Mouse (Mus musculus) cerebellum, adult 2 months (tissue): ENCODE data around the gene Gm42791. TPM values are rescaled to one million over a fixed set of nuclear protein-coding genes. Genes with fewer than 3 reads are reported as not detected.
A peak's percentile ranks its signal among the peaks of the same experiment; 100 is the strongest.

ENCODE experiments used
- DNase-seq, 2 experiments: peaks; one replicate each; pipeline ENCODE4 v3.0.0; 2021
- H3K27ac ChIP-seq: fragments of 200-500 bp; 2 replicates; pipeline ENCODE4 v1.5.1; 2012; ENCODE audit warnings: low read length, control low read depth, inconsistent platforms; ENCODE audit not compliant: insufficient read depth
- H3K27me3 ChIP-seq: fragments of 200-500 bp; 2 replicates; pipeline ENCODE4 v1.6.1; 2012; ENCODE audit warnings: inconsistent platforms, mild to moderate bottlenecking, low read length, moderate library complexity; ENCODE audit not compliant: control insufficient read depth, insufficient read depth
- H3K4me1 ChIP-seq: fragments of 200-500 bp; 2 replicates; pipeline ENCODE4 v1.6.1; 2011; ENCODE audit warnings: low read length; ENCODE audit not compliant: control insufficient read depth, insufficient read depth
- H3K4me3 ChIP-seq: fragments of 200-500 bp; replicated peaks from 2 replicates; pipeline ENCODE3; 2011; ENCODE audit warnings: mild to moderate bottlenecking, low read depth, low read length, control low read depth; ENCODE audit not compliant: insufficient read depth
- CTCF ChIP-seq: fragments of 200-500 bp; IDR thresholded peaks from 2 replicates; pipeline ENCODE4 v1.5.1; 2011; ENCODE audit warnings: low read depth, mild to moderate bottlenecking, control low read depth, low read length, moderate library complexity, borderline replicate concordance; ENCODE audit not compliant: insufficient read depth
- POLR2A ChIP-seq: fragments of 200-500 bp; IDR thresholded peaks from 2 replicates; pipeline ENCODE4 v1.6.1; 2011; ENCODE audit warnings: low read length, control low read depth, borderline replicate concordance; ENCODE audit not compliant: insufficient read depth
- WGBS: fragments of 180-500 bp; shearing (Covaris S2); methylation state at CpG from one replicate; pipeline ENCODE4 v1.1.7; 2018; 5-methylcytosine and 5-hydroxymethylcytosine counted together
- polyA plus RNA-seq: library from polyadenylated mRNA; depleted of rRNA; stranded (reverse); fragments of >200 nt; gene quantifications from 2 replicates; pipeline ENCODE4 v1.2.3, GENCODE M21; 2012

Gene Gm42791
- polyA plus RNA-seq, 1 experiment, result not detected

DNA sequence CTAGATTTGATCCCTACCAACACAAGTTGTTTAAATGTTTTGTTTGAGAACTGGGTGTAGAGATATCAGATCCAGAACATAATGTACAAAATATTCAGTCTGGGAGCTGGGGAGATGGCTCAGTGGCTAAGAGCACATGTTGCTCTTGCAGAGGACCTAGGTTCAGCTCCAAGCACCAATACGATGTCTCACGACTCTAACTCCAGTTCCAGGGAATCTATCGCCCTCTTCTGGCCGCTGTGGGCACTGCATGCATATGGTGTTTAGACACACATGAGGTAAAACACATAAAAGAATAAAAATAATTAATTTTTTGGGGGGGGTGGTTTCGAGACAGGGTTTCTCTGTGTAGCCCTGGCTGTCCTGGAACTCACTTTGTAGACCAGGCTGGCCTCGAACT is 42.5 kb downstream of the Gm42791 start:
- peak in 1 of 2 experiments; percentile 36 for DNase-seq
- H3K27me3 ChIP-seq, result no peaks in the 10 kb centered on the region
- peak; percentile 45; the same call in 1 of the 2 replicates for TF ChIP-seq CTCF
- TF ChIP-seq POLR2A, result no peak
- H3K27ac ChIP-seq, result no peak overlapping the region
- no peaks in the 10 kb centered on the region for H3K4me1 ChIP-seq
- 54% methylated on average over 6 of the region's 6 CpGs for WGBS
- H3K4me3 ChIP-seq, result no peak overlapping the region

DNA sequence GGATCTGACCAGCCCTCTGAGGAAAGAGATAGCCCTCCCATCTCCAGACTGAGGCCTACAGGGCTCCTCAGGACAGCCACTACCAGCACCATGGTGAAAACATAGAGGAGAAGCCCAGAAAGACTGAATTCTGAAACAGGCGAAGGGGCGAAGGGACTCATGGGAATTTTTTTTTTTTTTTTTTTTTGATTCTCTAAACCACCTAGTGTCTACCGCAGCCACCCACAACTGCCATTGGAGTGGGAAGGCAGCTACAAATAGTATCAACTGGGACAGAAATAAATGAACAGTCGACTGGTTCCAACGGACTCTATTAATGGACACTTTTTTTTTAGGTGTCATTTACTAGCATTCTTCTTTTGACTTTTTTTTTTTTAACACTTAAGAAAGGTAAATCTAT is 43.6 kb downstream of the Gm42791 start:
- no peak overlapping the region for H3K27ac ChIP-seq

DNA sequence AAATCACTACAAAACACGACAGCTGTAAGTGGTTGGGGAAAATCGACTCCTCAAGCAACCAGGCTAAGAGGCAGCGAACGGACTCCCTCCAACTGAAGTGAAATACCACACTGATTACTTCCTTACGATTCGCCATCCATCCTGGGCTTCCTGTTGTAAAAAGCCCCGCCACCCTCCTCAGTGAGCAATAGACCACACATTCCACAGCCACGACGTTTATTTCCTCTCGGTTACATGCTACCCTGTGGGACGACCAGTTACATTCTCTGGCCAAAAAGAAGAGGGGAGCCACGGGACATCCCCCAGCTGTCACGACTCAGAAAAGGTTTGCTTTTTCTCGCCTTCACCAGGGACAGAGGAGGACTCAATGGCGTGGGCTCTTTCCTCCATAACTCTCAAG is 44.9 kb downstream of the Gm42791 start:
- Histone ChIP-seq H3K4me3 (no peak overlapping the region), H3K4me1 (no peaks in the 10 kb centered on the region), H3K27ac (no peak overlapping the region), H3K27me3 (no peaks in the 10 kb centered on the region)
- DNase-seq, result no peak
- 44% methylated on average over 15 of the region's 15 CpGs for WGBS
- TF ChIP-seq CTCF (no peak), POLR2A (no peak)

More for the DNA sequence above, 43.6 kb downstream of the Gm42791 start:
- no peak for DNase-seq
- Histone ChIP-seq H3K4me3 (no peak overlapping the region), H3K4me1 (no peaks in the 10 kb centered on the region), H3K27me3 (no peaks in the 10 kb centered on the region)
- WGBS, result 92% methylated on average over 5 of the region's 5 CpGs
- no peak for TF ChIP-seq POLR2A
- TF ChIP-seq CTCF, result no peak

DNA sequence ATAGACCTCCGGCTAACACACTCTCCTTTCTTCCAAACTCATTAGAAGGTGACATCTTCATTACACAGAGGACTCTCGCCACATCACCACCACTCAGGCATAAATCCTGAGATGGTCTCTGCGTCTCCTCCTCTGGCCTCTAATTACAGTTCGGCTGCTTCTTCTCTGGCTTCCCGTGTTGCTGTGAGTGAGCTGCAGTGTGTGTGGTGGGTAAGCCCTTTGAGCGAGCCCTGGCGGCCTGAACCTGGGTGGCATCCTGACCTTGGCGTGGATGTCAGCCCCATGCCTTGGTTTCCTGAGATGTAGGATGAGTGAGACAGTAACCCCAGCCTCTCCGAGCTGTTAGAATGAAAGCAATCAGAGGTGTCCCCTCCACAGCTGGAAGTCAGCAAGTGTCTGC is 46.4 kb downstream of the Gm42791 start:
- Histone ChIP-seq H3K4me3 (no peak overlapping the region), H3K27ac (no peak overlapping the region), H3K4me1 (no peaks in the 10 kb centered on the region), H3K27me3 (no peaks in the 10 kb centered on the region)
- 74% methylated on average over 9 of the region's 9 CpGs for WGBS
- TF ChIP-seq POLR2A, result no peak
- TF ChIP-seq CTCF, result no peak
- no peak for DNase-seq

DNA sequence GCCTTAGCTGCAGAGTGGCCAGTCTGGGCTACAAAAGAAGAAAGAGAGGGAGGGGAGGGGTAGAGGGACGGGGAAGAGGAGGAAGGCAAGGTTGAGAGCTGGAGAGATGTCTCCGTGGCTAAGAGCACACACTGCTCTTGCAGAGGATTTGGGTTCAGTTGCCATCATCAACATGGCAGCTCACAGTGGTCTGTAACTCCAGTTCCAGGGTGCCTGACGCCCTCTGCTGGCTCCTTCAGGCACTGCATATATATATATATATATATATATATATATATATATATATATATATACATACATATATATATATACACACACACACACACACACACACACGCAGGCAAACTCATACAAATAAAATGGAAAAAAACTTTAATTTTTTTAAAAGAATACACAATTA is 47.5 kb downstream of the Gm42791 start:
- H3K4me1 ChIP-seq, result no peaks in the 10 kb centered on the region
- DNase-seq, result no peak
- H3K27me3 ChIP-seq, result no peaks in the 10 kb centered on the region
- no peak overlapping the region for H3K4me3 ChIP-seq
- no peak overlapping the region for H3K27ac ChIP-seq
- 77% methylated on average over 4 of the region's 4 CpGs for WGBS
- TF ChIP-seq POLR2A, result no peak
- TF ChIP-seq CTCF, result no peak

DNA sequence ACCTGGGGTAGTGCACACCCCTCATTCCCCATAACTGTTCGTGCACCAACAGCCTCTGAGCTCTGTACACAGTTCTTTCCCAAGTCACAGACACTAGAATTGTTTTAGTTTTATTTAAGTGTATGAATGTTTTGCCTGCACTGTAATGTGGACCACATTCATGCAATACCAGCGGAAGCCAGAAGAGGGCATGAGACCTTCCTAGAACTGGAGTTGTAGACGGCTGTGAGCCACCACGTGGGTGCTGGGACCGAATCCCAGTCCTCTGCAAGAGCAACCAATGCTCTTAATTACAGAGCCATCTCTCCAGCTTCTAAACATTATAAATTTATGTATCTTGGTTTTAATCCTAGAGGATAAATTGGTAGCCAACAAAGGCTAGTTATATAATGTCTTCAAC is 48.2 kb downstream of the Gm42791 start:
- Histone ChIP-seq H3K4me1 (no peaks in the 10 kb centered on the region), H3K27me3 (no peaks in the 10 kb centered on the region), H3K4me3 (no peak overlapping the region), H3K27ac (no peak overlapping the region)
- TF ChIP-seq POLR2A (no peak), CTCF (peak; percentile 41; the same call in 1 of the 2 replicates)
- 72% methylated on average over 5 of the region's 5 CpGs for WGBS
- DNase-seq, result peak in 1 of 2 experiments; percentile 31

DNA sequence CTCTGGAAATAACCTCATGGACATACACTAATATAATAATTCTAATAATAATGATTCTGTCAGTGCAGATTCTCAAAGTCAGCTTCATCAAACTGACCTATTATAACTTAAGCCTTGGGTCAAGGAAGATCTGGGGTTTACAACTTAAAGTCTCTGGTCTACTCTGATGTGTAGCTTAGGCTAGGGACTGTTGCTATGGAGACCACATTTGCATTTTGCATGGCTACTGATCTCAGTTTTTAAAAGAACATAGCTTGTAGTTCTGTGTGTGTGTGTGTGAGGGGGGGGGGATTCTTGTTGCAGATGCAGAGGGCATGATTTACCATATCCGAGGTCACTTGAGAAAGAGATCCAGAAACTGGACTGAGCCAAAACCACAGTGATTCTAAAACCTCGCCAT is 49.2 kb downstream of the Gm42791 start:
- Histone ChIP-seq H3K27ac (no peak overlapping the region), H3K27me3 (no peaks in the 10 kb centered on the region), H3K4me3 (no peak overlapping the region), H3K4me1 (no peaks in the 10 kb centered on the region)
- no peak for DNase-seq
- no peak for TF ChIP-seq CTCF
- no peak for TF ChIP-seq POLR2A
- 42% methylated on average over 2 of the region's 2 CpGs for WGBS

DNA sequence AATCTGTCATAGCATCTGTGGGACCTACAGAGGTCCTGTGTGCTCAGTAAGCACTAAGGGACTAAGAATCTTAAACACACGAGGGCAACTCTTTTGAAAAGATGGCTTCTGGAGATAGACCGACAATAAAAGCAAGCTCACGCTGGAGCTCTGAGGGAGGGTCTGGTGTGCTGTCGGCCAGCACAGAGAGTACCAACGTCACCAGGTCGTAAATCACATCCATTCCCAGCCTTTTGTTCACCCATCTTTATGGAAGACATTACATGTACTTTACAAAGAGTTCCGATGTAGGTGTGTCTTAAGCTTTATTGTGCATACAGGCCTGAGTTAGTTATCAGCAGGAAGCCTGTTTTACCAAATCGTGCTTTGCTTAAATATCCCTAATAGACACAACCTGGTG is 50.9 kb downstream of the Gm42791 start:
- DNase-seq, result no peak
- Histone ChIP-seq H3K27ac (no peak overlapping the region), H3K27me3 (no peaks in the 10 kb centered on the region), H3K4me1 (no peaks in the 10 kb centered on the region), H3K4me3 (no peak overlapping the region)
- 59% methylated on average over 8 of the region's 8 CpGs for WGBS
- TF ChIP-seq POLR2A, result no peak
- no peak for TF ChIP-seq CTCF

DNA sequence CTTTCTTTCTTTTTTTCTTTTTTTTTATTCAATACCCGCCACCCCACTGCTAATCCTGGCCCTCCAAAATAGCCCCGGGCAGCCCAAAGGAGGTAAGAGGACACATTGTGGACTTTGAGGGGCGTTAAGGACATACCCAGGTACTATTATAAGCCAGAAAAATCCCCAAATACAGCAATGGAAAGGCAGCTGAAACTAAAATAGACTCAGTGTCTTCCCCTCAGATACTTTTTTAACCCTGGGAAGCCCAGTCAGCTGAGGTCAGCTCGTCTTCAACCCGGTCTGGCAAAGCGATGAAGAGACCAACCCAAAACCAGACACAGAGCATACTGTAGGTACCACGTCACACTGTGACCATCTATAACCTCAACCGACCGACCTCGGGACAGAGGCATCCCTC is 51.5 kb downstream of the Gm42791 start:
- H3K4me3 ChIP-seq, result no peak overlapping the region
- H3K4me1 ChIP-seq, result no peaks in the 10 kb centered on the region
- TF ChIP-seq CTCF, result no peak
- TF ChIP-seq POLR2A, result no peak
- no peak overlapping the region for H3K27ac ChIP-seq
- WGBS, result 57% methylated on average over 10 of the region's 10 CpGs
- no peak for DNase-seq
- H3K27me3 ChIP-seq, result no peaks in the 10 kb centered on the region

DNA sequence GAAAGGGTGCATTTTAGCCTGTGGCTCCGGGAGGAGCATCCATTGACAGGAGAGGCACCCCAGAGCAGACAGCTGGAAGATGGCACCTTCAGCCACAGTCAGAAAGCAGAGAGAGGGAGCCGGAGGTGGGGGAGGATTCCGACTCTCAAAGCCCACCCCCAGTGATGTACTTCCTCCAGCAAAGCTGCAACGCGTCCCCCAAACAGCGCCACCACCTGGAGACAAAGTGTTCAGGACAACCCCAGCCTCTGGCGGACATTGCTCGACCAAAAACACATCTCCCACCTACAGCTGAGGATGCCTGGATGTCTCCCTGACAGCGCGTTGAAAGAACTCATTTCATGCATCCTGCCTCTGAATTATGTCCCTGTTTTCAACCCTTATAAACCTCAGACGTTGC is 52.0 kb downstream of the Gm42791 start:
- Histone ChIP-seq H3K27ac (no peak overlapping the region), H3K4me1 (no peaks in the 10 kb centered on the region), H3K27me3 (no peaks in the 10 kb centered on the region), H3K4me3 (no peak overlapping the region)
- WGBS, result 32% methylated on average over 11 of the region's 11 CpGs
- DNase-seq, result no peak
- TF ChIP-seq CTCF (no peak), POLR2A (no peak)
